In genomic region chr3:149534183-149534582, GRCm38 (mm10) we compare ENCODE assay signal across 25 mouse cellular contexts.
DNase-seq lines count a peak whose midpoint lies in the region; ATAC-seq and TF ChIP-seq lines count a peak whose summit lies in the region.
"Had no signal": no experiment of that assay in that cellular context is flagged by ENCODE, and none has a peak within 500 bp of the region (broad histone marks: within the 10 kb centered on the region; RNA-seq: fewer than 3 reads in every experiment).

No protein-coding gene starts in this region.

- no peaks in the 10 kb centered on the region for H3K9me3 ChIP-seq in embryonic facial prominence, embryonic 11.5 days (replicated peaks; ENCODE audit: control insufficient read depth, low read length)
- H3K9me3 ChIP-seq: embryonic facial prominence, embryonic 15.5 days; hindbrain, embryonic 10.5 days had no signal

- no peak; the same call in 1 of the 2 replicates for ATAC-seq in embryonic facial prominence, embryonic 11.5 days (replicated peaks; ENCODE audit: insufficient number of reproducible peaks, low FRiP score, low TSS enrichment, low read depth)
- ATAC-seq: CD4-positive, CD25-positive, alpha-beta regulatory T cell, adult 4 months; forebrain, embryonic 14.5 days; forebrain, postnatal 0 days; hindbrain, postnatal 0 days; inflammation-experienced regulatory T-cells, adult 6 months had no signal

- no peak for TF ChIP-seq CTCF in layer of hippocampus, adult 2 months (conservative IDR thresholded peaks at IDR 0.05)

- H3K27ac ChIP-seq in embryonic facial prominence, embryonic 11.5 days (replicated peaks; ENCODE audit: low read depth, low read length), result no peak overlapping the region
- H3K27ac ChIP-seq in layer of hippocampus, adult 2 months, result no peak overlapping the region
- H3K27ac ChIP-seq: embryonic facial prominence, embryonic 12.5 days; embryonic facial prominence, embryonic 15.5 days; gastrocnemius, adult 2 months; hindbrain, embryonic 10.5 days; hindbrain, embryonic 14.5 days; hindbrain, postnatal 0 days had no signal

- H3K27me3 ChIP-seq in embryonic facial prominence, embryonic 11.5 days (ENCODE audit: control insufficient read depth, insufficient read depth, low read length), result no peaks in the 10 kb centered on the region
- H3K27me3 ChIP-seq: embryonic facial prominence, embryonic 12.5 days; embryonic facial prominence, embryonic 15.5 days had no signal

- H3K4me3 ChIP-seq in embryonic facial prominence, embryonic 11.5 days (ENCODE audit: low read depth, low read length), result no peak overlapping the region
- H3K4me3 ChIP-seq in layer of hippocampus, adult 2 months, result no peak overlapping the region
- H3K4me3 ChIP-seq: embryonic facial prominence, embryonic 12.5 days; embryonic facial prominence, embryonic 15.5 days; gastrocnemius, adult 2 months; hindbrain, embryonic 10.5 days had no signal

- no peak overlapping the region for H3K4me2 ChIP-seq in embryonic facial prominence, embryonic 11.5 days (ENCODE audit: low read depth, low read length)
- H3K4me2 ChIP-seq: embryonic facial prominence, embryonic 12.5 days; embryonic facial prominence, embryonic 15.5 days; heart, embryonic 11.5 days; hindbrain, embryonic 14.5 days had no signal

- WGBS in embryonic facial prominence, embryonic 11.5 days, result 14% methylated on average over 4 of the region's 4 CpGs

- no peak overlapping the region for H3K9ac ChIP-seq in embryonic facial prominence, embryonic 11.5 days (replicated peaks; ENCODE audit: low read length)
- H3K9ac ChIP-seq: embryonic facial prominence, embryonic 12.5 days; embryonic facial prominence, embryonic 15.5 days; forebrain, postnatal 0 days; hindbrain, embryonic 14.5 days had no signal

- H3K36me3 ChIP-seq in embryonic facial prominence, embryonic 11.5 days (replicated peaks; ENCODE audit: control insufficient read depth, insufficient read depth, low read depth, low read length), result no peaks in the 10 kb centered on the region
- H3K36me3 ChIP-seq: embryonic facial prominence, embryonic 12.5 days; embryonic facial prominence, embryonic 15.5 days; hindbrain, embryonic 10.5 days had no signal

- no peaks in the 10 kb centered on the region for H3K4me1 ChIP-seq in embryonic facial prominence, embryonic 11.5 days (ENCODE audit: control insufficient read depth, insufficient read depth, low read length)
- H3K4me1 ChIP-seq: embryonic facial prominence, embryonic 15.5 days; hindbrain, embryonic 10.5 days had no signal

- DNase-seq in retina, embryonic 14.5 days (ENCODE audit: low spot score), result peak; percentile 51
- DNase-seq in retina, postnatal 1 day, result no peak
- peak; percentile 31 for DNase-seq in embryo, embryonic 11 days
- peak; percentile 53 for DNase-seq in embryonic facial prominence, embryonic 11.5 days (ENCODE audit: low spot score)
- DNase-seq in layer of hippocampus, adult 2 months (ENCODE audit: low spot score in 2 of 2), result no peak
- DNase-seq in layer of hippocampus, adult 11-12 months (ENCODE audit: low spot score), result no peak
- DNase-seq: adrenal gland, adult 2 months; adrenal gland, postnatal 14 days; cerebellum, adult 11 months; cerebellum, adult 2 months; cerebellum, adult 9-11 months; cerebellum, postnatal 25 days; forebrain, postnatal 0 days; gastrocnemius, adult 2 months; gastrocnemius, postnatal 14 days; heart, adult 11 months had no signal

Comparison
In these comparisons a context has a peak if more than half of its experiments do, and no peak if none do; other contexts are left out.
1. DNase-seq: peak in retina, embryonic 14.5 days (single experiment), embryo, embryonic 11 days (single experiment) and embryonic facial prominence, embryonic 11.5 days (single experiment); none in retina, postnatal 1 day (single experiment), layer of hippocampus, adult 2 months (0 of 2) and layer of hippocampus, adult 11-12 months (single experiment).